Mouse (Mus musculus): Measurements from ENCODE around the gene Pitpna.

- TF ChIP-seq CTCF (IDR thresholded peaks at IDR 0.05; ENCODE audit: control insufficient read depth, insufficient read depth, low read length): peak; percentile 11; the same call in 1 of the 2 replicates
- TF ChIP-seq POLR2A (IDR thresholded peaks at IDR 0.05; ENCODE audit: borderline replicate concordance, control insufficient read depth, low read depth, low read length): 0 out of 2 replicates have a peak, but pooled peaks have one; percentile 31
These were observed 6.5 kb downstream of the Pitpna start for GRCm38 (mm10) chr11:75594431-75594830.

Measured in bone marrow, adult 2 months (tissue).